Mouse (Mus musculus): ENCODE results near the gene Higd1a. TPM values are rescaled to one million over a fixed set of nuclear protein-coding genes. Genes with fewer than 3 reads are reported as not detected.

The Higd1a gene
- total RNA-seq, 2 experiments from 2014 or later: 181 to 183 TPM

GRCm38 (mm10) chr9:121807947-121808346 is 50.2 kb downstream of the Higd1a start:
- DNase-seq: peak in 1 of 2 experiments; percentile 38
- intact Hi-C loops (cut with DNase I): no loop called here

GRCm38 (mm10) chr9:121807546-121807945 is 50.6 kb downstream of the Higd1a start:
- intact Hi-C loops (cut with DNase I): no loop called here
- peak in 1 of 2 experiments; percentile 46 for DNase-seq

- intact Hi-C loops (cut with DNase I): no loop called here
These were observed 55.4 kb downstream of the Higd1a start for GRCm38 (mm10) chr9:121802747-121803146.

GRCm38 (mm10) chr9:121798887-121799520 is 59.2 kb downstream of the Higd1a start:
- intact Hi-C loops (cut with DNase I): loop anchor here (5.0 kb wide), 1 partner anchor 818 kb away; no protein-coding TSS in a partner anchor
- DNase-seq: no peak

More at GRCm38 (mm10) chr9:121802747-121803146, 55.4 kb downstream of the Higd1a start:
- no peak for DNase-seq

Other genes starting within 250 kb of the Higd1a start
- not detected for gene Lyzl4, start 216.3 kb downstream of the Higd1a start, total RNA-seq (2021)
- under 1 TPM; 0.86 to 0.89 TPM for gene Vipr1, start 215.6 kb downstream of the Higd1a start, total RNA-seq (2021)
- 1 to 10 TPM; 3.3 to 5.7 TPM for gene Sec22c, start 152.9 kb downstream of the Higd1a start, total RNA-seq (2021)
- gene Ss18l2, start 148.0 kb downstream of the Higd1a start, total RNA-seq (2021): 100 to 1,000 TPM; 133 to 136 TPM
- 10 to 100 TPM; 46.9 to 47.7 TPM for gene Nktr, start 139.2 kb downstream of the Higd1a start, total RNA-seq (2021)
- 10 to 100 TPM; 89.0 to 98.3 TPM for gene Zfp651, start 99.0 kb downstream of the Higd1a start, total RNA-seq (2021)
- 10 to 100 TPM; 10.4 to 10.7 TPM for gene Klhl40, start 80.8 kb downstream of the Higd1a start, total RNA-seq (2021)
- 100 to 1,000 TPM; 111 to 112 TPM for gene Hhatl, start 65.9 kb downstream of the Higd1a start, total RNA-seq (2021)
- gene Ccdc13, start 18.9 kb downstream of the Higd1a start, total RNA-seq (2021): not detected
- 1 to 10 TPM; 3.2 to 3.9 TPM for gene Ackr2, start 40.0 kb upstream of the Higd1a start, total RNA-seq (2021)
- gene Cyp8b1, start 57.9 kb upstream of the Higd1a start, total RNA-seq (2021): not detected
- gene Fam198a, start 92.6 kb upstream of the Higd1a start, total RNA-seq (2021): 1 to 10 TPM; 2.2 to 2.6 TPM
- 1 to 10 TPM; 7.1 to 7.6 TPM for gene Pomgnt2, start 138.7 kb upstream of the Higd1a start, total RNA-seq (2021)

All from heart, postnatal 10 days (tissue).